Comparison of ENCODE assay signal across 22 mouse cellular contexts in genomic region chr19:6231036-6231435, GRCm38 (mm10). TPM values are rescaled to one million over a fixed set of nuclear protein-coding genes. Genes with fewer than 3 reads are reported as not detected.
DNase-seq lines count a peak whose midpoint lies in the region; ATAC-seq lines count a peak whose summit lies in the region.
"Had no signal": no experiment of that assay in that cellular context is flagged by ENCODE, and none has a peak within 500 bp of the region (broad histone marks: within the 10 kb centered on the region; RNA-seq: fewer than 3 reads in every experiment).

No protein-coding gene starts in this region.

- H3K4me2 ChIP-seq in heart, embryonic 12.5 days: no peak overlapping the region
- H3K4me2 ChIP-seq: forebrain, embryonic 15.5 days; hindbrain, embryonic 12.5 days had no signal

- H3K27ac ChIP-seq in heart, embryonic 12.5 days (ENCODE audit: poor library complexity, severe bottlenecking): no peak overlapping the region
- H3K27ac ChIP-seq: embryonic facial prominence, embryonic 10.5 days; forebrain, embryonic 15.5 days; hindbrain, embryonic 12.5 days had no signal

- H3K9ac ChIP-seq in heart, embryonic 12.5 days: no peak overlapping the region
- H3K9ac ChIP-seq: forebrain, embryonic 15.5 days had no signal

- H3K36me3 ChIP-seq in heart, embryonic 12.5 days: peaks cover 71% of the 10 kb centered on the region

- peak; percentile 73 for DNase-seq in adrenal gland, adult 2 months
- no peak for DNase-seq in adrenal gland, postnatal 4 days (ENCODE audit: low spot score in 2 of 2)
- peak; percentile 34 for DNase-seq in cerebellum, adult 11-12 months
- DNase-seq in cerebellum, adult 18-20 months: no peak
- DNase-seq in cerebellum, adult 8-10 months: peak; percentile 25
- no peak for DNase-seq in lung, postnatal 14 days
- DNase-seq: gastrocnemius, postnatal 36 days; heart, postnatal 10 days; heart, postnatal 4 days; kidney, adult 11 months; kidney, adult 9 months had no signal

- 72% methylated on average over 2 of the region's 2 CpGs for WGBS in heart, embryonic 12.5 days

- no peaks in the 10 kb centered on the region for H3K9me3 ChIP-seq in heart, embryonic 12.5 days (replicated peaks)
- H3K9me3 ChIP-seq: embryonic facial prominence, embryonic 10.5 days; forebrain, embryonic 15.5 days; hindbrain, embryonic 12.5 days had no signal

- H3K4me3 ChIP-seq in heart, embryonic 12.5 days: no peak overlapping the region
- H3K4me3 ChIP-seq: embryonic facial prominence, embryonic 10.5 days; forebrain, embryonic 15.5 days; hindbrain, embryonic 12.5 days had no signal

- H3K27me3 ChIP-seq in heart, embryonic 12.5 days (replicated peaks): no peaks in the 10 kb centered on the region
- H3K27me3 ChIP-seq: forebrain, embryonic 15.5 days; hindbrain, embryonic 12.5 days had no signal

- ATAC-seq in heart, embryonic 12.5 days (ENCODE audit: insufficient number of reproducible peaks, low FRiP score): no peak
- ATAC-seq: forebrain, embryonic 15.5 days; hindbrain, embryonic 16.5 days had no signal

- peaks cover 16% of the 10 kb centered on the region for H3K4me1 ChIP-seq in heart, embryonic 12.5 days (replicated peaks)

RNA-seq across cellular contexts. Expression of gene Ppp2r5b, which starts 4.6 kb away (rescaled TPM):
- 100 to 1,000 TPM in 1 of 2 experiments, 10 to 100 TPM in 1; 87.1 to 123 TPM for total RNA-seq in adrenal gland, adult 2 months (2021)
- 247 and 266 TPM in 2 replicates for polyA plus RNA-seq in adrenal gland, adult 2 months (2012; rRNA removed)
- total RNA-seq in adrenal gland, postnatal 4 days (2021): 10 to 100 TPM; 68.4 to 71.2 TPM
- polyA plus RNA-seq in heart, embryonic 12.5 days (2016; fragmentation: Nextera tagmentation; extraction: Ambion mirVana): 29.8 and 31.0 TPM in 2 replicates

RNA-seq across cellular contexts. Expression of gene Gpha2, which starts 4.9 kb away (rescaled TPM):
- total RNA-seq in adrenal gland, adult 2 months (2021): 10 to 100 TPM; 18.7 to 23.7 TPM
- 237 and 302 TPM in 2 replicates for polyA plus RNA-seq in adrenal gland, adult 2 months (2012; rRNA removed)
- 10 to 100 TPM; 40.5 to 50.4 TPM for total RNA-seq in adrenal gland, postnatal 4 days (2021)
- 0.57 TPM in 1 of 2 replicates, not detected in the other for polyA plus RNA-seq in heart, embryonic 12.5 days (2016; fragmentation: Nextera tagmentation; extraction: Ambion mirVana)
- total RNA-seq: gastrocnemius, adult 8-10 months; gastrocnemius, postnatal 36 days; heart, postnatal 10 days; heart, postnatal 4 days; MEL had no signal
- polyA plus RNA-seq: forebrain, embryonic 15.5 days; heart, embryonic 14.5 days; hindbrain, embryonic 16.5 days had no signal

RNA-seq across cellular contexts. Expression of gene Atg2a, which starts 10.4 kb away (rescaled TPM):
- total RNA-seq in adrenal gland, adult 2 months (2021): 10 to 100 TPM; 31.0 to 36.0 TPM
- polyA plus RNA-seq in adrenal gland, adult 2 months (2012; rRNA removed): 105 and 108 TPM in 2 replicates
- total RNA-seq in adrenal gland, postnatal 4 days (2021): 10 to 100 TPM; 40.0 to 41.1 TPM
- 10.9 and 13.0 TPM in 2 replicates for polyA plus RNA-seq in heart, embryonic 12.5 days (2016; fragmentation: Nextera tagmentation; extraction: Ambion mirVana)

RNA-seq across cellular contexts. Expression of gene Ehd1, which starts 45.5 kb away (rescaled TPM):
- 100 to 1,000 TPM; 129 to 133 TPM for total RNA-seq in adrenal gland, adult 2 months (2021)
- 470 and 474 TPM in 2 replicates for polyA plus RNA-seq in adrenal gland, adult 2 months (2012; rRNA removed)
- total RNA-seq in adrenal gland, postnatal 4 days (2021): 10 to 100 TPM; 88.2 to 90.2 TPM
- polyA plus RNA-seq in heart, embryonic 12.5 days (2016; fragmentation: Nextera tagmentation; extraction: Ambion mirVana): 87.0 and 88.7 TPM in 2 replicates

RNA-seq across cellular contexts. Expression of gene Majin, which starts 46.8 kb away (rescaled TPM):
- 1 to 10 TPM; 2.4 to 4.1 TPM for total RNA-seq in adrenal gland, adult 2 months (2021)
- 0.56 and 0.72 TPM in 2 replicates for polyA plus RNA-seq in adrenal gland, adult 2 months (2012; rRNA removed)
- 1 to 10 TPM; 2.1 to 3.5 TPM for total RNA-seq in adrenal gland, postnatal 4 days (2021)
- not detected in 2 replicates for polyA plus RNA-seq in heart, embryonic 12.5 days (2016; fragmentation: Nextera tagmentation; extraction: Ambion mirVana)
- total RNA-seq: gastrocnemius, adult 8-10 months; gastrocnemius, postnatal 36 days; heart, postnatal 10 days; heart, postnatal 4 days; MEL had no signal
- polyA plus RNA-seq: C2C12; embryonic facial prominence, embryonic 10.5 days; embryonic facial prominence, embryonic 14.5 days; forebrain, embryonic 15.5 days; heart, embryonic 14.5 days; hindbrain, embryonic 12.5 days; intestine, embryonic 14.5 days had no signal

Comparison
In these comparisons a context has a peak if more than half of its experiments do, and no peak if none do; other contexts are left out.
1. DNase-seq: peak in adrenal gland, adult 2 months (single experiment), cerebellum, adult 11-12 months (single experiment) and cerebellum, adult 8-10 months (single experiment); none in adrenal gland, postnatal 4 days (0 of 2), cerebellum, adult 18-20 months (0 of 2) and lung, postnatal 14 days (single experiment).